Mouse (Mus musculus): ENCODE measurements around the gene Pms1.

GRCm38 (mm10) chr1:53210136-53210535 lies 86.7 kb downstream of the Pms1 start:
- no peak for TF ChIP-seq CTCF (IDR thresholded peaks at IDR 0.05; ENCODE audit: control insufficient read depth, insufficient read depth, insufficient read length)
- no peak for TF ChIP-seq FOSL1 (IDR thresholded peaks at IDR 0.05; ENCODE audit: insufficient read depth, low read length, poor library complexity, severe bottlenecking)
- TF ChIP-seq CEBPB (IDR thresholded peaks at IDR 0.05; ENCODE audit: low read depth): no peak
